Mouse (Mus musculus): ENCODE measurements around the gene Myf5. TPM values are rescaled to one million over a fixed set of nuclear protein-coding genes. Genes with fewer than 3 reads are reported as not detected.

Myf5 gene
- 0.05 and 0.21 TPM in 2 replicates for polyA plus RNA-seq (2012; rRNA removed)

- no peak for DNase-seq
- 79% methylated on average over 8 of the region's 8 CpGs for WGBS
- TF ChIP-seq CTCF (IDR thresholded peaks at IDR 0.05; ENCODE audit: insufficient read depth, low read length) = no peak
- TF ChIP-seq POLR2A (IDR thresholded peaks at IDR 0.05; ENCODE audit: borderline replicate concordance, extremely low read depth, low read depth, low read length) = no peak
- Histone ChIP-seq H3K4me3 (replicated peaks; ENCODE audit: extremely low read depth, low read depth, low read length) (no peak within 1 kb of the TSS), H3K4me1 (ENCODE audit: control insufficient read depth, insufficient read depth, low read length) (no peaks in the 10 kb centered on the region)
These were observed at the start of gene Myf5 for GRCm38 (mm10) chr10:107485870-107486269. Gene Myf5, minus strand, starts transcription at chr10:107486134.

- WGBS = 87% methylated on average over 1 of the region's 1 CpGs
- TF ChIP-seq POLR2A (IDR thresholded peaks at IDR 0.05; ENCODE audit: borderline replicate concordance, extremely low read depth, low read depth, low read length) (no peak), CTCF (IDR thresholded peaks at IDR 0.05; ENCODE audit: insufficient read depth, low read length) (no peak)
- H3K4me3 ChIP-seq (replicated peaks; ENCODE audit: extremely low read depth, low read depth, low read length) = no peak overlapping the region
- no peak for DNase-seq
- H3K4me1 ChIP-seq (ENCODE audit: control insufficient read depth, insufficient read depth, low read length) = no peaks in the 10 kb centered on the region
These were observed 42.8 kb upstream of the Myf5 start for GRCm38 (mm10) chr10:107528758-107529157.

GRCm38 (mm10) chr10:107519216-107519615 lies 33.3 kb upstream of the Myf5 start:
- no peak for DNase-seq
- Histone ChIP-seq H3K4me3 (replicated peaks; ENCODE audit: extremely low read depth, low read depth, low read length) (no peak overlapping the region), H3K4me1 (ENCODE audit: control insufficient read depth, insufficient read depth, low read length) (no peaks in the 10 kb centered on the region)
- WGBS = 62% methylated on average over 5 of the region's 5 CpGs
- TF ChIP-seq CTCF (IDR thresholded peaks at IDR 0.05; ENCODE audit: insufficient read depth, low read length) (no peak), POLR2A (IDR thresholded peaks at IDR 0.05; ENCODE audit: borderline replicate concordance, extremely low read depth, low read depth, low read length) (no peak)

- no peak for DNase-seq
- Histone ChIP-seq H3K4me1 (ENCODE audit: control insufficient read depth, insufficient read depth, low read length) (no peaks in the 10 kb centered on the region), H3K4me3 (replicated peaks; ENCODE audit: extremely low read depth, low read depth, low read length) (no peak overlapping the region)
- 63% methylated on average over 7 of the region's 7 CpGs for WGBS
- TF ChIP-seq CTCF (IDR thresholded peaks at IDR 0.05; ENCODE audit: insufficient read depth, low read length) (no peak), POLR2A (IDR thresholded peaks at IDR 0.05; ENCODE audit: borderline replicate concordance, extremely low read depth, low read depth, low read length) (no peak)
These were observed 30.7 kb upstream of the Myf5 start for GRCm38 (mm10) chr10:107516641-107517040.

- TF ChIP-seq CTCF (IDR thresholded peaks at IDR 0.05; ENCODE audit: insufficient read depth, low read length) = no peak
- no peak for TF ChIP-seq POLR2A (IDR thresholded peaks at IDR 0.05; ENCODE audit: borderline replicate concordance, extremely low read depth, low read depth, low read length)
- 84% methylated on average over 7 of the region's 7 CpGs for WGBS
- DNase-seq = no peak
- H3K4me3 ChIP-seq (replicated peaks; ENCODE audit: extremely low read depth, low read depth, low read length) = no peak overlapping the region
- no peaks in the 10 kb centered on the region for H3K4me1 ChIP-seq (ENCODE audit: control insufficient read depth, insufficient read depth, low read length)
These were observed 28.8 kb upstream of the Myf5 start for GRCm38 (mm10) chr10:107514735-107515134.

GRCm38 (mm10) chr10:107506397-107506796 lies 20.5 kb upstream of the Myf5 start:
- TF ChIP-seq CTCF (IDR thresholded peaks at IDR 0.05; ENCODE audit: insufficient read depth, low read length) = no peak
- TF ChIP-seq POLR2A (IDR thresholded peaks at IDR 0.05; ENCODE audit: borderline replicate concordance, extremely low read depth, low read depth, low read length) = no peak
- WGBS = 70% methylated on average over 2 of the region's 2 CpGs
- H3K4me1 ChIP-seq (ENCODE audit: control insufficient read depth, insufficient read depth, low read length) = no peaks in the 10 kb centered on the region
- no peak for DNase-seq
- no peak overlapping the region for H3K4me3 ChIP-seq (replicated peaks; ENCODE audit: extremely low read depth, low read depth, low read length)

GRCm38 (mm10) chr10:107503430-107503829 lies 17.5 kb upstream of the Myf5 start:
- no peak for DNase-seq
- H3K4me3 ChIP-seq (replicated peaks; ENCODE audit: extremely low read depth, low read depth, low read length) = no peak overlapping the region
- WGBS = 57% methylated on average over 4 of the region's 4 CpGs
- H3K4me1 ChIP-seq (ENCODE audit: control insufficient read depth, insufficient read depth, low read length) = no peaks in the 10 kb centered on the region
- TF ChIP-seq CTCF (IDR thresholded peaks at IDR 0.05; ENCODE audit: insufficient read depth, low read length) = no peak
- no peak for TF ChIP-seq POLR2A (IDR thresholded peaks at IDR 0.05; ENCODE audit: borderline replicate concordance, extremely low read depth, low read depth, low read length)

GRCm38 (mm10) chr10:107502193-107502592 lies 16.3 kb upstream of the Myf5 start:
- TF ChIP-seq CTCF (IDR thresholded peaks at IDR 0.05; ENCODE audit: insufficient read depth, low read length) = no peak
- TF ChIP-seq POLR2A (IDR thresholded peaks at IDR 0.05; ENCODE audit: borderline replicate concordance, extremely low read depth, low read depth, low read length) = no peak
- H3K4me3 ChIP-seq (replicated peaks; ENCODE audit: extremely low read depth, low read depth, low read length) = no peak overlapping the region
- DNase-seq = no peak
- 83% methylated on average over 7 of the region's 7 CpGs for WGBS
- no peaks in the 10 kb centered on the region for H3K4me1 ChIP-seq (ENCODE audit: control insufficient read depth, insufficient read depth, low read length)

GRCm38 (mm10) chr10:107499656-107500055 lies 13.7 kb upstream of the Myf5 start:
- no peak for DNase-seq
- no peak overlapping the region for H3K4me3 ChIP-seq (replicated peaks; ENCODE audit: extremely low read depth, low read depth, low read length)
- TF ChIP-seq POLR2A (IDR thresholded peaks at IDR 0.05; ENCODE audit: borderline replicate concordance, extremely low read depth, low read depth, low read length) = no peak
- no peaks in the 10 kb centered on the region for H3K4me1 ChIP-seq (ENCODE audit: control insufficient read depth, insufficient read depth, low read length)
- 58% methylated on average over 7 of the region's 7 CpGs for WGBS

- DNase-seq = no peak
- H3K4me3 ChIP-seq (replicated peaks; ENCODE audit: extremely low read depth, low read depth, low read length) = no peak overlapping the region
- WGBS = 72% methylated on average over 1 of the region's 1 CpGs
- TF ChIP-seq POLR2A (IDR thresholded peaks at IDR 0.05; ENCODE audit: borderline replicate concordance, extremely low read depth, low read depth, low read length) (no peak), CTCF (IDR thresholded peaks at IDR 0.05; ENCODE audit: insufficient read depth, low read length) (no peak)
- no peaks in the 10 kb centered on the region for H3K4me1 ChIP-seq (ENCODE audit: control insufficient read depth, insufficient read depth, low read length)
These were observed 10.5 kb upstream of the Myf5 start for GRCm38 (mm10) chr10:107496402-107496801.

All from lung, adult 2 months (tissue).